Comparison of ENCODE assay signal across 22 mouse cellular contexts in the genomic region with DNA sequence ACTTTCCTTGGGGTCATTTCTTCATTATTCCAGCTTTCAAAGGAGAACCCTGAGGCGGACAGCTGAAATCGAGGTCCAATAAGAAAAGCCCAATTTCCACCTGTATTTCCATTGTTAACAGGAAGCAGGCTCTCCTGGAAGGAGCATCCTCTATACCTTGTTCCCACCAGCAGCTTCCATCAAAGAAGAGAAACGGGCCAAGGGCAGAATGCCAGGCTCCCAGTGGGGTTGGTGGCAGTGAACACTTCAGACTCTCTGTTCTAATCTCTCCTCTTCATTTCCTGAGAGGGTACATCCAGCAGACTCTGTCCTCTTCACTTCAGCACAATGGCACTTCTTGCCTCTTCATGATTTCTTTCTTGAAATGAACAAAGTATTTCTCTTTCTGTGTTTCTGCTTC.
"Had no signal": no experiment of that assay in that cellular context is flagged by ENCODE, and none has a peak within 500 bp of the region (broad histone marks: within the 10 kb centered on the region; RNA-seq: fewer than 3 reads in every experiment).

No protein-coding gene starts in this region.

- H3K4me3 ChIP-seq: embryonic facial prominence, embryonic 10.5 days; embryonic facial prominence, embryonic 12.5 days; embryonic facial prominence, embryonic 13.5 days; embryonic facial prominence, embryonic 15.5 days; erythroblast, embryonic 14.5 days; forebrain, embryonic 10.5 days; forebrain, embryonic 12.5 days; forebrain, embryonic 13.5 days; forebrain, embryonic 15.5 days; gastrocnemius, adult 2 months; heart, adult 2 months; heart, embryonic 10.5 days had no signal

- H3K36me3 ChIP-seq: embryonic facial prominence, embryonic 10.5 days; embryonic facial prominence, embryonic 12.5 days; embryonic facial prominence, embryonic 13.5 days; embryonic facial prominence, embryonic 15.5 days; forebrain, embryonic 10.5 days; forebrain, embryonic 12.5 days; forebrain, embryonic 15.5 days; heart, embryonic 10.5 days had no signal

- H3K9me3 ChIP-seq: embryonic facial prominence, embryonic 10.5 days; embryonic facial prominence, embryonic 12.5 days; embryonic facial prominence, embryonic 13.5 days; embryonic facial prominence, embryonic 15.5 days; forebrain, embryonic 10.5 days; forebrain, embryonic 12.5 days; forebrain, embryonic 13.5 days; forebrain, embryonic 15.5 days; heart, embryonic 10.5 days had no signal

- H3K27ac ChIP-seq: embryonic facial prominence, embryonic 10.5 days; embryonic facial prominence, embryonic 12.5 days; embryonic facial prominence, embryonic 13.5 days; embryonic facial prominence, embryonic 15.5 days; forebrain, embryonic 10.5 days; forebrain, embryonic 12.5 days; forebrain, embryonic 13.5 days; forebrain, embryonic 15.5 days; gastrocnemius, adult 2 months; heart, adult 2 months; heart, embryonic 10.5 days had no signal

- H3K4me2 ChIP-seq: embryonic facial prominence, embryonic 12.5 days; embryonic facial prominence, embryonic 13.5 days; embryonic facial prominence, embryonic 15.5 days; forebrain, embryonic 12.5 days; forebrain, embryonic 13.5 days; forebrain, embryonic 15.5 days had no signal

- H3K9ac ChIP-seq: embryonic facial prominence, embryonic 12.5 days; embryonic facial prominence, embryonic 13.5 days; embryonic facial prominence, embryonic 15.5 days; forebrain, embryonic 12.5 days; forebrain, embryonic 13.5 days; forebrain, embryonic 15.5 days; forebrain, postnatal 0 days had no signal

- DNase-seq: cerebellum, adult 9-10 months; cerebellum, adult 9-11 months; embryo, embryonic 11 days; forebrain, postnatal 0 days; gastrocnemius, postnatal 14 days; gastrocnemius, postnatal 25 days; gastrocnemius, postnatal 36 days; heart, adult 11 months had no signal

- ATAC-seq: forebrain, embryonic 13.5 days; forebrain, embryonic 14.5 days; forebrain, embryonic 15.5 days; forebrain, embryonic 16.5 days; forebrain, postnatal 0 days had no signal

- H3K4me1 ChIP-seq: embryonic facial prominence, embryonic 15.5 days had no signal
